Mouse (Mus musculus) gastrocnemius, postnatal 4 days (tissue): ENCODE measurements around the gene Gm10273. TPM values are rescaled to one million over a fixed set of nuclear protein-coding genes. Genes with fewer than 3 reads are reported as not detected.
"Not testable (repeated sequence)": the region's sequence is repeated elsewhere in the genome, so short reads cannot be mapped to it uniquely, and the experiment has no call there.

Experiments used
- DNase-seq, 2 experiments: peaks; one replicate each; pipeline ENCODE4 v3.0.0; 2021 to 2022; ENCODE audit warnings: low spot score in 2 of 2, mixed read lengths in 2 of 2
- long read RNA-seq, 2 experiments: library from polyadenylated mRNA; stranded (forward); transcript quantifications; one replicate each; pipeline ENCODE4 v2.0.0; 2021
- total RNA-seq, 2 experiments: library from RNA; stranded (reverse); gene quantifications; 2 replicates each; pipeline ENCODE4 v1.2.3; 2021

Gene Gm10273
- 10 to 100 TPM; 66.6 to 73.1 TPM for total RNA-seq
- long read RNA-seq, experiment 1, partial matches to known transcripts: 0 of 4 reads
- long read RNA-seq, experiment 1, other reads (novel, unspliced or antisense): 0 of 4 reads
- long read RNA-seq, experiment 2, partial matches to known transcripts: 0 of 3 reads
- long read RNA-seq, experiment 2, other reads (novel, unspliced or antisense): 0 of 3 reads

- DNase-seq: not testable (repeated sequence)
Observed at GRCm38 (mm10) chr10:59395461-59395860, at the start of gene Gm10273. Gene Gm10273, plus strand, starts transcription at chr10:59395632.

GRCm38 (mm10) chr10:59346560-59346959 is 48.9 kb upstream of the Gm10273 start:
- DNase-seq: no peak

- no peak for DNase-seq
Observed at GRCm38 (mm10) chr10:59348200-59348599, 47.2 kb upstream of the Gm10273 start.

- DNase-seq: no peak
Observed at GRCm38 (mm10) chr10:59349536-59349935, 45.9 kb upstream of the Gm10273 start.

GRCm38 (mm10) chr10:59353065-59353464 is 42.4 kb upstream of the Gm10273 start:
- DNase-seq: no peak

GRCm38 (mm10) chr10:59354120-59354519 is 41.3 kb upstream of the Gm10273 start:
- DNase-seq: no peak

GRCm38 (mm10) chr10:59355020-59355419 is 40.4 kb upstream of the Gm10273 start:
- DNase-seq: no peak

GRCm38 (mm10) chr10:59358744-59359143 is 36.7 kb upstream of the Gm10273 start:
- DNase-seq: no peak

- no peak for DNase-seq
Observed at GRCm38 (mm10) chr10:59363208-59363607, 32.2 kb upstream of the Gm10273 start.

GRCm38 (mm10) chr10:59364551-59364950 is 30.9 kb upstream of the Gm10273 start:
- no peak for DNase-seq

- no peak for DNase-seq
Observed at GRCm38 (mm10) chr10:59365804-59366589, 29.4 kb upstream of the Gm10273 start.

- DNase-seq: no peak
Observed at GRCm38 (mm10) chr10:59366746-59367145, 28.7 kb upstream of the Gm10273 start.

GRCm38 (mm10) chr10:59367206-59367605 is 28.2 kb upstream of the Gm10273 start:
- DNase-seq: no peak

- DNase-seq: no peak
Observed at GRCm38 (mm10) chr10:59368729-59369128, 26.7 kb upstream of the Gm10273 start.

- no peak for DNase-seq
Observed at GRCm38 (mm10) chr10:59369426-59369825, 26.0 kb upstream of the Gm10273 start.

- DNase-seq: no peak
Observed at GRCm38 (mm10) chr10:59377906-59378305, 17.5 kb upstream of the Gm10273 start.

GRCm38 (mm10) chr10:59378728-59379127 is 16.7 kb upstream of the Gm10273 start:
- no peak for DNase-seq

- DNase-seq: no peak
Observed at GRCm38 (mm10) chr10:59379927-59380326, 15.5 kb upstream of the Gm10273 start.

- no peak for DNase-seq
Observed at GRCm38 (mm10) chr10:59380411-59380821, 15.0 kb upstream of the Gm10273 start.

GRCm38 (mm10) chr10:59381563-59381962 is 13.9 kb upstream of the Gm10273 start:
- DNase-seq: not testable (repeated sequence)

- DNase-seq: no peak
Observed at GRCm38 (mm10) chr10:59386951-59387350, 8.5 kb upstream of the Gm10273 start.

- DNase-seq: no peak
Observed at GRCm38 (mm10) chr10:59389652-59390051, 5.8 kb upstream of the Gm10273 start.

GRCm38 (mm10) chr10:59391907-59392306 is 3.5 kb upstream of the Gm10273 start:
- DNase-seq: no peak
